Mouse (Mus musculus): Measurements from ENCODE around the gene Sh2d7.
"Not testable (repeated sequence)": the region's sequence is repeated elsewhere in the genome, so short reads cannot be mapped to it uniquely, and the experiment has no call there.

- TF ChIP-seq CTCF (IDR thresholded peaks at IDR 0.05; ENCODE audit: borderline replicate concordance, extremely low read depth, insufficient read depth, insufficient read length); POLR2A (IDR thresholded peaks at IDR 0.05; ENCODE audit: borderline replicate concordance, extremely low read depth, insufficient read depth, insufficient read length, poor library complexity, severe bottlenecking): not testable (repeated sequence)
Observed at GRCm38 (mm10) chr9:54593652-54594051, 54.9 kb downstream of the Sh2d7 start.
